Mouse (Mus musculus) stomach, embryonic 14.5 days (tissue): ENCODE data around the gene Acap1. TPM values are rescaled to one million over a fixed set of nuclear protein-coding genes. Genes with fewer than 3 reads are reported as not detected.
"Not testable (repeated sequence)": the region's sequence is repeated elsewhere in the genome, so short reads cannot be mapped to it uniquely, and the experiment has no call there.

Experiments used
- ATAC-seq: fragments of 200-750 bp; cut with Nextera tagmentation; 2 replicates; pipeline ENCODE4 v1.8.0; 2017; ENCODE audit warnings: low read depth, moderate TSS enrichment; ENCODE audit not compliant: insufficient number of reproducible peaks, insufficient read depth, low FRiP score
- H3K27ac ChIP-seq: fragments of 300-500 bp; sonication (generic); 2 replicates; pipeline ENCODE4 v1.5.1; 2014; ENCODE audit warnings: mild to moderate bottlenecking, low read length, moderate library complexity, mixed read lengths
- H3K27me3 ChIP-seq: fragments of 300-500 bp; sonication (generic); 2 replicates; pipeline ENCODE4 v1.6.1; 2014; ENCODE audit warnings: low read length, control low read depth, mixed read lengths; ENCODE audit not compliant: control insufficient read depth, insufficient read depth
- H3K36me3 ChIP-seq: fragments of 300-500 bp; sonication (generic); 2 replicates; pipeline ENCODE4 v1.6.1; 2014; ENCODE audit warnings: mild to moderate bottlenecking, control low read depth, low read length, moderate library complexity, mixed read lengths; ENCODE audit not compliant: control insufficient read depth, insufficient read depth
- H3K4me1 ChIP-seq: fragments of 300-500 bp; sonication (generic); 2 replicates; pipeline ENCODE4 v1.6.1; 2014; ENCODE audit warnings: low read length, control low read depth, mixed read lengths; ENCODE audit not compliant: control insufficient read depth, insufficient read depth
- H3K4me2 ChIP-seq: fragments of 300-500 bp; sonication (generic); replicated peaks from 2 replicates; pipeline ENCODE4 v1.6.1; 2014; ENCODE audit warnings: low read depth, low read length, control low read depth
- H3K4me3 ChIP-seq: fragments of 300-500 bp; sonication (generic); 2 replicates; pipeline ENCODE4 v1.5.1; 2014; ENCODE audit warnings: low read depth, low read length, control low read depth
- H3K9ac ChIP-seq: fragments of 300-500 bp; sonication (generic); replicated peaks from 2 replicates; pipeline ENCODE4 v1.6.1; 2014; ENCODE audit warnings: low read depth, mild to moderate bottlenecking, control low read depth, low read length, moderate library complexity, mixed read lengths
- H3K9me3 ChIP-seq: fragments of 300-500 bp; sonication (generic); 2 replicates; pipeline ENCODE4 v1.6.1; 2016; ENCODE audit warnings: low read depth, low read length, control low read depth; ENCODE audit not compliant: control insufficient read depth
- WGBS: fragments of 180-500 bp; shearing (Covaris S2); extraction: QIAGEN DNeasy Blood & Tissue Kit; methylation state at CpG from one replicate; pipeline ENCODE4 v1.1.7; 2014; 5-methylcytosine and 5-hydroxymethylcytosine counted together
- polyA plus RNA-seq: library from polyadenylated mRNA; unstranded; fragments of >200 nt; fragmentation: Nextera tagmentation; extraction: Ambion mirVana; gene quantifications from 2 replicates; pipeline ENCODE4 v1.2.1, GENCODE M21; 2014

Gene Acap1
- polyA plus RNA-seq, 1 experiment from 2014 or later, result 3.5 TPM

DNA sequence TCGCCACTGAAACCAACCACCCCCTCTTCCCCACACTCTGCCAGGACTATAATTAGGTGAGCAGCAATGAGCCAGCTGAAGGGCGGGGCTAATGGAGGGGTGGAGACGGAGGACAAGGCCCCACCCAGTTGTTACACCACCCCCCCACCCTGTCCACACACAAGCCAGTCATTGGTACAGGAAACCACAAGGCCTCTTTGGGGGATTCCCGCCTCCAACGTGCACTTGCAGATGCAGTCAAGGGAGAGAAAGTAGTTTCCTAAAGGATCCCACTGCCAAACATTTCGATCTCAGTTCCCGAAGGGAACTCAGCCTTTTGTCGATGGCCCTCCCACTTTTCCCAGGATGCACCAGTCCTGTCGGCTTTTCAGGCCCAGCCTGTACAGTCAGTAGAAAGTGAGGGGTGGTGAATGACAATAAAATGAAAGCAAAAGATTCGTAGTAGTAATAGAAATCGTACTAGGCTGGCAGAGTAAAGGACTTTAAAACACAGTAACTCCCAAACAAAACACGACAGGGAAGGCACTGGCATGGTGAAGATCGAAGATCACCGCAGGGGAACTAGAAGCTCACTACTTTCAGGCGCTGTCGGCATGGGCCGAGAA, 24.4 kb upstream of the Acap1 start:
- peak overlapping the region; percentile 98 for H3K4me3 ChIP-seq
- peak overlapping the region; percentile 44 for H3K4me2 ChIP-seq

DNA sequence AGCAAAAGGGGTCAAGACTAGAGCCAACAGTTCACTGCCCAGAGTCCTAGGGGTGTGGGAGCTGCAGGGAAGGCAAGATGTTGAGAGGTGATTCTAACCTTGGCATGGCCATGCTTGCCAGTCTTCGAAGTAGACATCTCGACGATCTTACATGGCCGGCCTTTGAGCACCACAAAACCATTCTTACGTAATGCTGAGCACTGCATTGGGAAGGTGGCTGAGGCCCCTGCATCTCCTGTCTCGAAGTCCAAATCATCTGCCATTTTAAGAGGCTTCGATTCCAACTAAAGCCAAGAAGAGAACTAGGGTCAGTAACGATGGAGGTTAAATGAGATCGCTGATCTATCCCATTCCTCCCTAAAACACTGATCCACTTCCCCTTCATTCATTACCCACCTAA, 23.7 kb upstream of the Acap1 start:
- H3K36me3 ChIP-seq, result peaks cover 41% of the 10 kb centered on the region
- WGBS, result 81% methylated on average over 9 of the region's 9 CpGs
- no peaks in the 10 kb centered on the region for H3K27me3 ChIP-seq
- H3K4me2 ChIP-seq, result peak overlapping the region; percentile 44
- H3K27ac ChIP-seq, result 0 out of 2 replicates have a peak overlapping the region, but pooled peaks have one; percentile 96
- ATAC-seq, result no peak
- peaks cover 33% of the 10 kb centered on the region for H3K4me1 ChIP-seq
- H3K4me3 ChIP-seq, result peak overlapping the region; percentile 98; the same call in 1 of the 2 replicates
- H3K9me3 ChIP-seq, result no peaks in the 10 kb centered on the region
- H3K9ac ChIP-seq, result peak overlapping the region; percentile 97; the same call in 1 of the 2 replicates

More for the DNA sequence above, 24.4 kb upstream of the Acap1 start:
- 2% methylated on average over 17 of the region's 17 CpGs for WGBS
- no peaks in the 10 kb centered on the region for H3K27me3 ChIP-seq
- H3K9ac ChIP-seq, result peak overlapping the region; percentile 97
- no peak for ATAC-seq
- peak overlapping the region; percentile 96 for H3K27ac ChIP-seq
- peaks cover 30% of the 10 kb centered on the region for H3K4me1 ChIP-seq
- H3K9me3 ChIP-seq, result no peaks in the 10 kb centered on the region
- peaks cover 39% of the 10 kb centered on the region for H3K36me3 ChIP-seq

DNA sequence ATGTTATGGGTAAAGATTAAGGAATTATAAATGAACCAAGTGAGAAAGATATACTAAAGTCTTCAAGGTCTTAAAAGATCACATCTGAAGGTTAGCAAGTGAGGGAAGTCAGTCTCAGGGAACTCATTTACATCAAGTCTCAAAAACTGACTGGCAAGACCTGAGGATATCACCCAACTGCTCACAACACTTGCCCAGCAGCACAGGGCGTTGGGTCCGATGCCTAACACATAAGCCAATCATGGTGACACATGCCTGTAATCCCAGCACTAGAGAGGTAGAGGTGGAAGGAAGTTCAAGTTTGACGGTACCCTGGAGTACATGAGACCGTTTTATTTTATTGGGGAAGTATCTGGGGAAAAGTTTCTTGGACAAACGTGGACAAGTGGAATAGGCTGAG, 22.8 kb upstream of the Acap1 start:
- H3K4me1 ChIP-seq, result peaks cover 33% of the 10 kb centered on the region
- no peak overlapping the region for H3K27ac ChIP-seq
- ATAC-seq, result no peak
- H3K27me3 ChIP-seq, result no peaks in the 10 kb centered on the region
- no peak overlapping the region for H3K4me3 ChIP-seq
- WGBS, result 82% methylated on average over 5 of the region's 5 CpGs
- H3K36me3 ChIP-seq, result peaks cover 41% of the 10 kb centered on the region
- H3K4me2 ChIP-seq, result no peak overlapping the region
- H3K9ac ChIP-seq, result no peak overlapping the region
- H3K9me3 ChIP-seq, result no peaks in the 10 kb centered on the region

GRCm38 (mm10) chr11:69917379-69917948, 22.1 kb upstream of the Acap1 start:
- no peak overlapping the region for H3K27ac ChIP-seq
- H3K9me3 ChIP-seq, result no peaks in the 10 kb centered on the region
- H3K36me3 ChIP-seq, result peaks cover 44% of the 10 kb centered on the region
- WGBS, result 82% methylated on average over 8 of the region's 8 CpGs
- ATAC-seq, result no peak
- no peak overlapping the region for H3K9ac ChIP-seq
- no peak overlapping the region for H3K4me3 ChIP-seq
- peaks cover 28% of the 10 kb centered on the region for H3K4me1 ChIP-seq
- H3K4me2 ChIP-seq, result no peak overlapping the region
- H3K27me3 ChIP-seq, result no peaks in the 10 kb centered on the region

DNA sequence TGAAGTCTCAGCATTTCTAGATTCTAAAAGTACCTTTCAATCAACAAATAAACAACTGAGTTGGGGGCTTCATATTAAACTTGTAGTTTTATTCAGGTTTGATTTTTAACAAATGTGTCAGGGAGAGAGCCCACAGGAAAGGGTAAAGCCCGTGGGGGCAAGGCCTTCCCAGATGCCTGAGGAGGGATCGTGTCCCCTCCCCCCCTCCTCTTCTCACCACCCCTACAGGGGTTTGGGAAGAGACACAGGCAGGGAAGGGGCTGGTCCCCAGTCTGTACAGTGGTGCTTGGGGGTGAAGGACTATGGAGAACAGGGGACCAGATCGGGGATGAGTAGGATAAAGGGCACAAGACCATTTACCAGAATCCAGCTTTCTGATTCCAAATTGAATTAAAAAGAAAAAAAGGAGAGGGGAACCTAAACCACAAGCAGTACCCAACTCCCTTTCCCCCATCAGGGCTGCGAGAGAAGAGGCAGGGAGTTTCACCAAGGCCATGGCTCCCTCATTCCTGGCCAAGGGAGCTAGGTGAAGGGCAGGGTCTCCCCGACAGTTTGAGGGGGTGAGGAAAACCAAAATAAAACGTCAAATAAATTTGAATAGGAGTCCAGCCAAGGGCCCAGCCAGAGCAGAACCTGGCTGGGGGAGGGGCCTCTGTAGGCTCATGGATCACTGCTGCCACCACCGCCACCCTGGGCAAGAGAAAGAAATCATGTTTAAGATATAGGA, 21.5 kb upstream of the Acap1 start:
- not testable (repeated sequence) for H3K27ac ChIP-seq, H3K4me2 ChIP-seq, H3K27me3 ChIP-seq, H3K4me3 ChIP-seq, ATAC-seq, H3K9ac ChIP-seq, H3K9me3 ChIP-seq
- WGBS, result 63% methylated on average over 7 of the region's 7 CpGs
- Histone ChIP-seq H3K4me1 (peaks cover 26% of the 10 kb centered on the region), H3K36me3 (peaks cover 51% of the 10 kb centered on the region)

DNA sequence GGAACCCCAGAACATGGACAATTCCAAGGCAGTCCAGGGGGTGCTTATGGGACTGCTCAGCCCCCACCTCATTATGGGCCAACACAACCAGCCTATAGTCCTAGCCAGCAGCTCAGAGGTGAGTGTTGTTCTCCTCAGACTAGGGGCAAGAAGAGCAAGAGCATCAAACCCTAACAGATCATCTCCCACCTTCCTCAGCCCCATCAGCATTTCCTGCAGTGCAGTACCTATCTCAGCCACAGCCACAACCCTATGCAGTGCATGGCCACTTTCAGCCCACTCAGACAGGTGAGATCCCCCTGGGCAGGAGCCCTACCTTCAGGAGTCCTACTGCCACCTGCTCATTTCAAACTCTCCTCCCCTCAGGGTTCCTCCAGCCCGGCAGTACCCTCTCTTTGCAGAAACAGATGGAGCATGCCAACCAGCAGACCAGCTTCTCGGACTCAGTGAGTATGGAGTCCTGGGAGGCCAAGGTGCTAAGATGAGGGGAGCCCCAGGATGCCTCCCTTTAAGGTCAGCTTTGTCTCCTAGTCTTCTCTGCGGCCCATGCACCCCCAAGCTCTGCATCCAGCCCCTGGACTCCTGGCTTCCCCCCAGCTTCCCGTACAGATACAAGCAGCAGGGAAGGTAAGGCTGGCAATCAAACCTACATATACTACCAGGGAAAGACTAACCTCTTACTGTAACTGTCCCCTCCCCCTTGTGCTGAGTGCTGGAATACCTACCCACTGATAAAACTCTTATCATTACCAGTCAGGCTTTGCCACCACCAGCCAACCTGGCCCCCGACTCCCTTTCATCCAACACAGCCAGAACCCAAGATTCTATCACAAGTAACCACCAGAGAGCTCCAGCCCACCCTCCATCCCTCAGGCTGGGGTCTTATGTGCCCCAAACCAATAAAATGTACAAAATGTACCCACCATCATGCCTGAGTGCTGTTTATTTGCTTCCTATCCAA, 20.6 kb upstream of the Acap1 start:
- no peak overlapping the region for H3K4me3 ChIP-seq
- H3K4me2 ChIP-seq, result 0 out of 2 replicates have a peak overlapping the region, but pooled peaks have one; percentile 97
- H3K4me1 ChIP-seq, result peaks cover 26% of the 10 kb centered on the region
- WGBS, result 65% methylated on average over 5 of the region's 5 CpGs
- no peak overlapping the region for H3K27ac ChIP-seq
- no peak overlapping the region for H3K9ac ChIP-seq
- peaks cover 60% of the 10 kb centered on the region for H3K36me3 ChIP-seq
- H3K27me3 ChIP-seq, result no peaks in the 10 kb centered on the region
- H3K9me3 ChIP-seq, result no peaks in the 10 kb centered on the region
- ATAC-seq, result no peak

DNA sequence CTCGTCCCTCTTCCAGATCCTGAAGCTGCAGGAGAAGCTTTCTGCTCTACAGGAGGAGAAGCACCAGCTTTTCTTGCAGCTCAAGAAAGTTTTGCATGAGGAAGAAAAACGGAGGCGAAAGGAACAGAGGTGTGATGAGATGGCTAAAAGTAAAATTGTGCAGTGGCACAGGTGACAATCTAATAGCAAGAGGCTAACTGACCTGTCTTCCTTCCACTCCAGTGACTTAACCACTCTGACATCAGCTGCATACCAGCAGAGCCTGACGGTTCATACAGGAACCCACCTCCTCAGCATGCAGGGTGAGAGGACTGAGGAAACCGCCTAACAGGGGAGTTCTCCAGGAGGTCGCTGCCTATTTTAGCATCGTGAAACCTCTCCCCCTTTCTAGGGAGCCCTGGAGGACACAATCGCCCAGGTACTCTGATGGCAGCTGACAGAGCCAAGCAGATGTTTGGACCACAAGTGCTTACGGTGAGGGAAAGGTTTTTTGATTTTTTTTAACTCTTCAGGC, 19.6 kb upstream of the Acap1 start:
- peak overlapping the region; percentile 77; the same call in 1 of the 2 replicates for H3K9ac ChIP-seq
- H3K4me2 ChIP-seq, result peak overlapping the region; percentile 97
- no peaks in the 10 kb centered on the region for H3K27me3 ChIP-seq
- H3K4me3 ChIP-seq, result peak overlapping the region; percentile 87
- H3K4me1 ChIP-seq, result peaks cover 26% of the 10 kb centered on the region
- no peak for ATAC-seq
- WGBS, result 35% methylated on average over 9 of the region's 9 CpGs
- H3K36me3 ChIP-seq, result peaks cover 66% of the 10 kb centered on the region
- no peak overlapping the region for H3K27ac ChIP-seq
- H3K9me3 ChIP-seq, result no peaks in the 10 kb centered on the region

GRCm38 (mm10) chr11:69914372-69914764, 19.0 kb upstream of the Acap1 start:
- 2% methylated on average over 17 of the region's 17 CpGs for WGBS
- Histone ChIP-seq H3K4me3 (peak overlapping the region; percentile 87), H3K27ac (peak overlapping the region; percentile 77), H3K4me2 (peak overlapping the region; percentile 97), H3K9me3 (no peaks in the 10 kb centered on the region), H3K9ac (peak overlapping the region; percentile 77), H3K27me3 (no peaks in the 10 kb centered on the region), H3K4me1 (peaks cover 23% of the 10 kb centered on the region), H3K36me3 (peaks cover 71% of the 10 kb centered on the region)
- ATAC-seq, result no peak
